Mouse (Mus musculus): ENCODE results near the gene Ubac1. TPM values are rescaled to one million over a fixed set of nuclear protein-coding genes. Genes with fewer than 3 reads are reported as not detected.

Gene Ubac1
- 488 and 502 TPM in 2 replicates for polyA plus RNA-seq (2015; fragmentation: Nextera tagmentation; extraction: Ambion mirVana)

GRCm38 (mm10) chr2:26021561-26022257 is at the start of gene Ubac1:
TSS of gene Ubac1 (minus strand) at chr2:26021747.
- H3K36me3 ChIP-seq: peaks cover 21% of the 10 kb centered on the region
- no peaks in the 10 kb centered on the region for H3K9me3 ChIP-seq (replicated peaks)
- WGBS (ENCODE audit: insufficient replicate concordance): 7% methylated on average over 50 of the region's 50 CpGs
- peak within 1 kb of the TSS; percentile 70 for H3K4me3 ChIP-seq (replicated peaks)
- peaks cover 65% of the 10 kb centered on the region for H3K4me1 ChIP-seq (replicated peaks)
- peak within 1 kb of the TSS; percentile 99 for H3K27ac ChIP-seq
- H3K9ac ChIP-seq: peak within 1 kb of the TSS; percentile 94
- ATAC-seq (ENCODE audit: low read depth) (peak; percentile 87), DNase-seq (peak; percentile 91)
- H3K4me2 ChIP-seq: peak within 1 kb of the TSS; percentile 88
- no peaks in the 10 kb centered on the region for H3K27me3 ChIP-seq

- H3K4me2 ChIP-seq: no peak overlapping the region
- 81% methylated on average over 1 of the region's 1 CpGs for WGBS (ENCODE audit: insufficient replicate concordance)
- H3K9me3 ChIP-seq (replicated peaks): no peaks in the 10 kb centered on the region
- ATAC-seq (ENCODE audit: low read depth) (peak; percentile 59; the same call in 1 of the 2 replicates), DNase-seq (no peak)
- H3K27me3 ChIP-seq: peaks cover 12% of the 10 kb centered on the region; the same call in 1 of the 2 replicates
- peak overlapping the region; percentile 52; the same call in 1 of the 2 replicates for H3K9ac ChIP-seq
- no peaks in the 10 kb centered on the region; the same call in 1 of the 2 replicates for H3K36me3 ChIP-seq
- peaks cover 20% of the 10 kb centered on the region for H3K4me1 ChIP-seq (replicated peaks)
- H3K4me3 ChIP-seq (replicated peaks): no peak overlapping the region
- H3K27ac ChIP-seq: peak overlapping the region; percentile 76
Observed at GRCm38 (mm10) chr2:26068592-26068991, 47.0 kb upstream of the Ubac1 start.

- no peak overlapping the region for H3K4me3 ChIP-seq (replicated peaks)
- DNase-seq (peak; percentile 34), ATAC-seq (ENCODE audit: low read depth) (peak; percentile 89)
- peak overlapping the region; percentile 52 for H3K9ac ChIP-seq
- peaks cover 12% of the 10 kb centered on the region; the same call in 1 of the 2 replicates for H3K27me3 ChIP-seq
- WGBS (ENCODE audit: insufficient replicate concordance): 44% methylated on average over 7 of the region's 7 CpGs
- peaks cover 24% of the 10 kb centered on the region for H3K4me1 ChIP-seq (replicated peaks)
- H3K4me2 ChIP-seq: no peak overlapping the region
- no peaks in the 10 kb centered on the region for H3K9me3 ChIP-seq (replicated peaks)
- peak overlapping the region; percentile 76 for H3K27ac ChIP-seq
- no peaks in the 10 kb centered on the region; the same call in 1 of the 2 replicates for H3K36me3 ChIP-seq
Observed at GRCm38 (mm10) chr2:26068175-26068574, 46.6 kb upstream of the Ubac1 start.

- WGBS (ENCODE audit: insufficient replicate concordance): 82% methylated on average over 14 of the region's 14 CpGs
- H3K4me3 ChIP-seq (replicated peaks): no peak overlapping the region
- no peak for ATAC-seq (ENCODE audit: low read depth)
Observed at GRCm38 (mm10) chr2:26066527-26066926, 45.0 kb upstream of the Ubac1 start.

GRCm38 (mm10) chr2:26062742-26063427 is 41.3 kb upstream of the Ubac1 start:
- ATAC-seq (ENCODE audit: low read depth) (peak; percentile 80), DNase-seq (peak; percentile 4)
- H3K36me3 ChIP-seq: no peaks in the 10 kb centered on the region
- peak overlapping the region; percentile 79 for H3K27ac ChIP-seq
- peak overlapping the region; percentile 26 for H3K4me2 ChIP-seq
- H3K4me3 ChIP-seq (replicated peaks): no peak overlapping the region
- peaks cover 12% of the 10 kb centered on the region; the same call in 1 of the 2 replicates for H3K27me3 ChIP-seq
- peak overlapping the region; percentile 41 for H3K9ac ChIP-seq
- H3K4me1 ChIP-seq (replicated peaks): peaks cover 49% of the 10 kb centered on the region
- WGBS (ENCODE audit: insufficient replicate concordance): 44% methylated on average over 13 of the region's 13 CpGs
- no peaks in the 10 kb centered on the region for H3K9me3 ChIP-seq (replicated peaks)

More at GRCm38 (mm10) chr2:26066527-26066926, 45.0 kb upstream of the Ubac1 start:
- peaks cover 12% of the 10 kb centered on the region; the same call in 1 of the 2 replicates for H3K27me3 ChIP-seq
- H3K4me2 ChIP-seq: no peak overlapping the region
- no peak overlapping the region for H3K27ac ChIP-seq
- no peaks in the 10 kb centered on the region; the same call in 1 of the 2 replicates for H3K36me3 ChIP-seq
- DNase-seq: no peak
- no peaks in the 10 kb centered on the region for H3K9me3 ChIP-seq (replicated peaks)
- H3K4me1 ChIP-seq (replicated peaks): peaks cover 40% of the 10 kb centered on the region
- H3K9ac ChIP-seq: no peak overlapping the region

GRCm38 (mm10) chr2:26062241-26062640 is 40.7 kb upstream of the Ubac1 start:
- no peaks in the 10 kb centered on the region for H3K36me3 ChIP-seq
- H3K27ac ChIP-seq: peak overlapping the region; percentile 79
- DNase-seq (no peak), ATAC-seq (ENCODE audit: low read depth) (no peak)
- peak overlapping the region; percentile 41; the same call in 1 of the 2 replicates for H3K9ac ChIP-seq
- 47% methylated on average over 4 of the region's 4 CpGs for WGBS (ENCODE audit: insufficient replicate concordance)
- no peak overlapping the region for H3K4me3 ChIP-seq (replicated peaks)
- peaks cover 43% of the 10 kb centered on the region for H3K4me1 ChIP-seq (replicated peaks)
- no peaks in the 10 kb centered on the region for H3K9me3 ChIP-seq (replicated peaks)
- H3K4me2 ChIP-seq: peak overlapping the region; percentile 26; the same call in 1 of the 2 replicates
- peaks cover 12% of the 10 kb centered on the region; the same call in 1 of the 2 replicates for H3K27me3 ChIP-seq

GRCm38 (mm10) chr2:26061018-26061666 is 39.6 kb upstream of the Ubac1 start:
- H3K4me1 ChIP-seq (replicated peaks): peaks cover 43% of the 10 kb centered on the region
- H3K4me2 ChIP-seq: 0 out of 2 replicates have a peak overlapping the region, but pooled peaks have one; percentile 15
- H3K27ac ChIP-seq: peak overlapping the region; percentile 53
- no peak overlapping the region for H3K4me3 ChIP-seq (replicated peaks)
- 58% methylated on average over 21 of the region's 21 CpGs for WGBS (ENCODE audit: insufficient replicate concordance)
- no peaks in the 10 kb centered on the region for H3K36me3 ChIP-seq
- H3K9ac ChIP-seq: peak overlapping the region; percentile 40; the same call in 1 of the 2 replicates
- 0 out of 2 replicates have a peak, but pooled peaks cover 8% of the 10 kb centered on the region for H3K27me3 ChIP-seq
- DNase-seq (peak; percentile 55), ATAC-seq (ENCODE audit: low read depth) (peak; percentile 82)
- H3K9me3 ChIP-seq (replicated peaks): no peaks in the 10 kb centered on the region

- H3K27me3 ChIP-seq: 0 out of 2 replicates have a peak, but pooled peaks cover 3% of the 10 kb centered on the region
- WGBS (ENCODE audit: insufficient replicate concordance): 78% methylated on average over 7 of the region's 7 CpGs
- no peaks in the 10 kb centered on the region for H3K36me3 ChIP-seq
- H3K9ac ChIP-seq: no peak overlapping the region
- no peak overlapping the region for H3K27ac ChIP-seq
- ATAC-seq (ENCODE audit: low read depth) (no peak), DNase-seq (no peak)
- H3K4me2 ChIP-seq: no peak overlapping the region
- H3K4me3 ChIP-seq (replicated peaks): no peak overlapping the region
- H3K4me1 ChIP-seq (replicated peaks): peaks cover 34% of the 10 kb centered on the region
- no peaks in the 10 kb centered on the region for H3K9me3 ChIP-seq (replicated peaks)
Observed at GRCm38 (mm10) chr2:26057053-26057452, 35.5 kb upstream of the Ubac1 start.

GRCm38 (mm10) chr2:26056226-26056625 is 34.7 kb upstream of the Ubac1 start:
- DNase-seq (no peak), ATAC-seq (ENCODE audit: low read depth) (no peak)
- Histone ChIP-seq H3K36me3 (no peaks in the 10 kb centered on the region), H3K9me3 (replicated peaks) (no peaks in the 10 kb centered on the region), H3K4me3 (replicated peaks) (no peak overlapping the region), H3K27ac (no peak overlapping the region), H3K9ac (no peak overlapping the region), H3K4me1 (replicated peaks) (peaks cover 25% of the 10 kb centered on the region), H3K4me2 (no peak overlapping the region), H3K27me3 (0 out of 2 replicates have a peak, but pooled peaks cover 3% of the 10 kb centered on the region)
- 68% methylated on average over 5 of the region's 5 CpGs for WGBS (ENCODE audit: insufficient replicate concordance)

GRCm38 (mm10) chr2:26055747-26056102 is 34.2 kb upstream of the Ubac1 start:
- WGBS (ENCODE audit: insufficient replicate concordance): 54% methylated on average over 2 of the region's 2 CpGs
- H3K4me3 ChIP-seq (replicated peaks): no peak overlapping the region
- H3K36me3 ChIP-seq: no peaks in the 10 kb centered on the region
- no peak overlapping the region for H3K9ac ChIP-seq
- no peak overlapping the region for H3K27ac ChIP-seq
- no peaks in the 10 kb centered on the region for H3K9me3 ChIP-seq (replicated peaks)
- no peak for DNase-seq
- no peak overlapping the region for H3K4me2 ChIP-seq
- ATAC-seq (ENCODE audit: low read depth): no peak
- 0 out of 2 replicates have a peak, but pooled peaks cover 3% of the 10 kb centered on the region for H3K27me3 ChIP-seq
- H3K4me1 ChIP-seq (replicated peaks): peaks cover 20% of the 10 kb centered on the region

Measured in liver, embryonic 13.5 days (tissue).